Mouse (Mus musculus) lung, postnatal 0 days (tissue): Measurements from ENCODE around the gene Supt5. TPM values are rescaled to one million over a fixed set of nuclear protein-coding genes. Genes with fewer than 3 reads are reported as not detected.
"Not testable (repeated sequence)": the region's sequence is repeated elsewhere in the genome, so short reads cannot be mapped to it uniquely, and the experiment has no call there.

Experiments
- ATAC-seq: fragments of 200-750 bp; cut with Nextera tagmentation; 2 replicates; pipeline ENCODE4 v1.8.0; 2017; ENCODE audit warnings: moderate library complexity
- DNase-seq: peaks from one replicate; pipeline ENCODE4 v3.0.0-alpha.2; 2016; ENCODE audit warnings: low spot score
- H3K27ac ChIP-seq: fragments of 300-500 bp; sonication (generic); 2 replicates; pipeline ENCODE4 v1.5.1; 2014; ENCODE audit warnings: antibody characterized with exemption, mild to moderate bottlenecking, low read length, mixed read lengths
- H3K27me3 ChIP-seq: fragments of 300-500 bp; sonication (generic); replicated peaks from 2 replicates; pipeline ENCODE4 v1.6.1; 2014; ENCODE audit warnings: low read length, mixed read lengths; ENCODE audit not compliant: insufficient read depth
- H3K36me3 ChIP-seq: fragments of 300-500 bp; sonication (generic); 2 replicates; pipeline ENCODE4 v1.6.1; 2014; ENCODE audit warnings: low read length, mixed read lengths; ENCODE audit not compliant: insufficient read depth
- H3K4me1 ChIP-seq: fragments of 300-500 bp; sonication (generic); 2 replicates; pipeline ENCODE4 v1.6.1; 2014; ENCODE audit warnings: antibody characterized with exemption, low read depth, low read length, mixed read lengths; ENCODE audit not compliant: insufficient read depth
- H3K4me2 ChIP-seq: fragments of 300-500 bp; sonication (generic); replicated peaks from 2 replicates; pipeline ENCODE4 v1.6.1; 2014; ENCODE audit warnings: low read depth, mild to moderate bottlenecking, low read length, moderate library complexity, mixed read lengths
- H3K4me3 ChIP-seq: fragments of 300-500 bp; sonication (generic); 2 replicates; pipeline ENCODE4 v1.5.1; 2014; ENCODE audit warnings: low read depth, low read length
- H3K9ac ChIP-seq: fragments of 300-500 bp; sonication (generic); replicated peaks from 2 replicates; pipeline ENCODE4 v1.6.1; 2014; ENCODE audit warnings: low read depth, mild to moderate bottlenecking
- H3K9me3 ChIP-seq: fragments of 300-500 bp; sonication (generic); 2 replicates; pipeline ENCODE4 v1.6.1; 2016; ENCODE audit warnings: low read length, mixed read lengths
- CTCF ChIP-seq: IDR thresholded peaks from 2 replicates; pipeline ENCODE4 v1.5.1; 2016; ENCODE audit warnings: antibody characterized with exemption, mild to moderate bottlenecking
- EP300 ChIP-seq: IDR thresholded peaks from 2 replicates; pipeline ENCODE4 v1.6.1; 2016; ENCODE audit warnings: antibody characterized with exemption, mild to moderate bottlenecking, control low read depth
- WGBS: fragments of 180-500 bp; shearing (Covaris S2); extraction: QIAGEN DNeasy Blood & Tissue Kit; methylation state at CpG from one replicate; pipeline ENCODE4 v1.1.7; 2014; 5-methylcytosine and 5-hydroxymethylcytosine counted together
- polyA plus RNA-seq: library from polyadenylated mRNA; unstranded; fragments of >200 nt; fragmentation: Nextera tagmentation; extraction: Ambion mirVana; gene quantifications from 2 replicates; pipeline ENCODE4 v1.2.1, GENCODE M21; 2015

The Supt5 gene
- polyA plus RNA-seq, result 39.7 and 41.0 TPM in 2 replicates

DNA sequence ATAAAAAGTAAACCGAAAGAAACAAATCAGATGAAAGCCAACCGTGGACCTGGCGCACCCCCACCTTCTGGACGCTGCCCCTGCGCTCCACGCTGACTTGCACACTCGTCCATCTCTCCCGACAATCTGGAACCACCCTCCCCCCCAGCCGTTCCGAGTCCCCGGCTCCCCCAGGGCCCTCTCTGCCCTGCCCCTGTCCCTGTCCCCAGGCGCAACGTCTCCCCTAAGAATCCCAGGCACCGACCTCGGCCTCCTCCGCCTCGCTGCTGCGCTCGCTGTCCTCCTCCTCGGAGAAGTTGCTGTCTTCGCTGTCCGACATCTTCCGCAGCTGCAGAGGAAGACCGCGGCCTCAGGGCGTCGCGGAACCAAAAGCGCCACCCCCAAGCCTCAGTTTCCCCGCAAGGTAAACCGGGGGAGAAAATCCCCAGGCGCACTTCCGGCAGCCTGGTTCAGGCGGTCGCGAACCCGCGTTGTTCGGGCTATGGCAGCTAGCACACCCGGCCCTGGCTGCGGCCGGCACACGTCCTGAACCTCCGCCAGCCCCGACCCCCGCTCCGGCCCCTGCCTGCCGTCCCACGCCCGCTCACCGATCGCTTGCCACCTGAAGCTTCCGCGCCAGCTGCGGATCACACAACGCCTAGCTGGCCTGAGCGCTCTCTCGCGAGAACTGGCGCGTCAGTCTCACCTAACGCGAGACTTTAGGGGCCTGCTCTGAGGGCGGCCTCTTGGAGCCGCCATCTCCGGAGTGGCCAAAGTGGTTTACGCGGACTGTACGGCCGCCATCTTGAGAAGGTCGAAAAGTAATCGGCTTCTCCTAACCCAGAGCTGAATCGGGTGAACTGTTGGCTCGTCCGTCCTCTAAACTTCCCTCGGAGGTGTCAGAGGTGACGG lies at the start of gene Supt5:
Supt5 (minus strand) TSS at position 639 of the 891 bp plus-strand sequence.
- TF ChIP-seq CTCF, result no peak
- TF ChIP-seq EP300, result peak; percentile 93
- Histone ChIP-seq H3K4me1 (no peaks in the 10 kb centered on the region), H3K36me3 (no peaks in the 10 kb centered on the region), H3K27me3 (no peaks in the 10 kb centered on the region), H3K9ac (peak within 1 kb of the TSS; percentile 99), H3K4me2 (peak within 1 kb of the TSS; percentile 88), H3K27ac (peak within 1 kb of the TSS; percentile 95), H3K4me3 (peak within 1 kb of the TSS; percentile 96), H3K9me3 (no peaks in the 10 kb centered on the region)
- ATAC-seq (peak; percentile 100), DNase-seq (peak; percentile 99)
- under 1% methylated on average over 73 of the region's 77 CpGs for WGBS

DNA sequence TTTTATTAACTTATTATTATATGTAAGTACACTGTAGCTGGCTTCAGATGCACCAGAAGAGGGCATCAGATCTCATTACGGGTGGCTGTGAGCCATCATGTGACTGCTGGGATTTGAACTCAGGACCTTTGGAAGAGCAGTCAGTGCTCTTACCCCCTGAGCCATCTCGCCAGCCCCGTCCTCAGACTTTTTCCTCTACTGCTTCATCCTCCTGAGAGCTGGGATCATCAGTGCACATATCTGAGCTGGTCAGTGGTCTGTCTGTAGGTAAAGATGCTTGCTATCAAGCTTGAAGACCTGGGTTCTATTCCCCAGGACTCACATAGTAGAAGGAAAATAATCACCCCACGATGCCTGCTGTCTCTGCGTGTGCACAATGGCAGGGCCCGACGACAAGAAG lies 48.8 kb upstream of the Supt5 start:
- not testable (repeated sequence) for H3K27me3 ChIP-seq, H3K4me2 ChIP-seq, H3K9me3 ChIP-seq, ATAC-seq, H3K4me3 ChIP-seq, H3K9ac ChIP-seq, DNase-seq, H3K27ac ChIP-seq
- peaks cover 11% of the 10 kb centered on the region for H3K4me1 ChIP-seq
- H3K36me3 ChIP-seq, result peaks cover 13% of the 10 kb centered on the region
- 82% methylated on average over 7 of the region's 7 CpGs for WGBS

DNA sequence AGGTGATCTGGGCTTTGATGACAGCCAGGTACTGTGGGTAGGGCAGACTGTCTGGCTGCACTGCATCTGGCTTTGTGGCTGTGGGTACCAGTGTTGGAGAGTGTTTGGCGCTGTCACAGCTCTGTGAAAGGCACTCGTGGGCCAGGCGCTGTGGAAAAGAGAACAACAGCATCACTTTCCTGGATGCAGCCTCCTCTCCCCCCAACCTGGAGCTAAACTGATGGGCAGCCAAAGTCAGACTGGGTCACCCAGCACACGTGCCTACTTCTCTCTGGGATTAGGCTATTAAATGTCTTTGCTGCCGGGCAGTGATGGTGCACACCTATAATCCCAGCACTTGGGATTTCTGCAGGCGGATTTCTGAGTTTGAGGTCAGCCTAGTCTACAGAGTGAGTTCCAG lies 48.3 kb upstream of the Supt5 start:
- 78% methylated on average over 6 of the region's 6 CpGs for WGBS
- ATAC-seq, result not testable (repeated sequence)

DNA sequence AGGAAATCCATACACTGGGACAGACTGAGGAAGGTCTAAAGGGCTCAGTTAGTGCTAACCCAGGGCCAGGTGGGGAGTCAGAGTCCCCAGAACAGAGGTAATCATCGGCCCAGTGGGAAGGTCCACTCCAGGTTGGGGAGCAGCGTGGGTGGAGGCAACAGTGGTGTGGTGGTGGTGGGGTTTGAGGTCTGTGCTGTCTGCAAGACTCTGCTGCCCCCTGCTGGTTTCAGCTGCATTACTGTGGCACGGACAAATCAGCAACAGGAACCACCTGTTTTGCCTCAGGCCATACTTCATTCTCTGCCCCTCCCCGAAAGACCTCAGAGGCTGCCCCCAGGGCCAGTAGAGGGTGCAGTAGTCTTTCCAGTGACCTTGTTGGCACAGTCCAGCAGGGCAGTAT lies 47.9 kb upstream of the Supt5 start:
- peak overlapping the region; percentile 71 for H3K27ac ChIP-seq
- no peak overlapping the region for H3K4me2 ChIP-seq
- H3K9ac ChIP-seq, result no peak overlapping the region
- DNase-seq (peak; percentile 96), ATAC-seq (peak; percentile 71)
- H3K9me3 ChIP-seq, result no peaks in the 10 kb centered on the region
- TF ChIP-seq CTCF (peak; percentile 97), EP300 (no peak)
- peaks cover 12% of the 10 kb centered on the region for H3K4me1 ChIP-seq
- 2% methylated on average over 4 of the region's 4 CpGs for WGBS
- H3K4me3 ChIP-seq, result no peak overlapping the region
- H3K36me3 ChIP-seq, result peaks cover 13% of the 10 kb centered on the region
- H3K27me3 ChIP-seq, result no peaks in the 10 kb centered on the region

More for the DNA sequence above, 48.3 kb upstream of the Supt5 start:
- not testable (repeated sequence) for H3K9me3 ChIP-seq, H3K27me3 ChIP-seq, H3K4me2 ChIP-seq, DNase-seq, H3K9ac ChIP-seq, H3K27ac ChIP-seq, H3K4me3 ChIP-seq
- H3K36me3 ChIP-seq, result peaks cover 13% of the 10 kb centered on the region
- peaks cover 12% of the 10 kb centered on the region for H3K4me1 ChIP-seq

DNA sequence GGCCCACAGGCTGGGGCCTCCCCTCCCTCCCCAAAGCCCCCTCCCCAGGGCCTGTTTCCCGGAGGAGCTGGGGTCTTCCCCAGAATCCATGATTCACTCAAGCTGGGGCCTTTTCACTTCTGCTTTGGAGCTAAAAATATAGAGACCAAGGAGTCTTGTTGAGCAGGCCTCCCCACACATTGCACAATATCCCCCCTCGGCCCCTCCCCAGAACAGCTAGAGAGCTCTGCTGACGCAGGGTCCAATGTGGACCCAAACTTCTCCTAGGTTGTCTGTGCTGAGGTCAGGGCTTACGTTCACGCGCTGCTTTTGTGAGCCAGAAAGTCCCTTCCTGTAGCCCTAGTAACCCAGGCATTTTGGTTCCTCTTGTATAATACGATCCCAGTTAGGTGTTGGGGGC lies 47.5 kb upstream of the Supt5 start:
- peak; percentile 26 for ATAC-seq
- Histone ChIP-seq H3K4me1 (peaks cover 12% of the 10 kb centered on the region), H3K9ac (no peak overlapping the region), H3K4me2 (no peak overlapping the region), H3K36me3 (peaks cover 13% of the 10 kb centered on the region), H3K9me3 (no peaks in the 10 kb centered on the region), H3K27me3 (no peaks in the 10 kb centered on the region), H3K27ac (peak overlapping the region; percentile 71), H3K4me3 (no peak overlapping the region)
- peak; percentile 84 for DNase-seq
- TF ChIP-seq CTCF (no peak), EP300 (peak; percentile 82)
- WGBS, result 65% methylated on average over 7 of the region's 7 CpGs

DNA sequence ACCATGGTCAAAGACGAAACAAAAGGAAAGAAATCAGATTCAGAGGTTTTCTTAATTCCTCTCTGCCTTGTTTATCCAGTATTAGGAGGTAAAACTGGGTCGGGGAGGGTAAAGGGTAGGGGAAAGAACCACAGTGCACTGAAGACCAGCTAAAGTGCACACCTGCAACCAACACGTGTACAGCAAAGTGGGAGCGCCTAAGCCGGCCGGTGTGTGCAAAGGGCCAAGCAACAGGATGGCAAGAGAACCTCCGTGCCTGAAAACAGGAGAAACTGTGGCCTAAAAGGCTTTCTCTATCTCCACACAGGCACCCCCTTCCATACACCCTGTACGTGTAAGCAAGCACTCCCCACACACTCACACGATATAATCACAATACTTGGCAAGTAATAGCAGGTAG lies 46.6 kb upstream of the Supt5 start:
- no peak overlapping the region for H3K4me2 ChIP-seq
- no peak for TF ChIP-seq CTCF
- no peak for TF ChIP-seq EP300
- no peak overlapping the region for H3K4me3 ChIP-seq
- H3K4me1 ChIP-seq, result peaks cover 16% of the 10 kb centered on the region
- no peak overlapping the region for H3K9ac ChIP-seq
- DNase-seq (no peak), ATAC-seq (no peak)
- H3K36me3 ChIP-seq, result peaks cover 8% of the 10 kb centered on the region
- H3K27ac ChIP-seq, result peak overlapping the region; percentile 33; the same call in 1 of the 2 replicates
- no peaks in the 10 kb centered on the region for H3K9me3 ChIP-seq
- 89% methylated on average over 9 of the region's 9 CpGs for WGBS
- H3K27me3 ChIP-seq, result no peaks in the 10 kb centered on the region
